In genomic region chr11:86759226-86759625, GRCm38 (mm10) we compare ENCODE assay signal across 13 mouse cellular contexts. TPM values are rescaled to one million over a fixed set of nuclear protein-coding genes. Genes with fewer than 3 reads are reported as not detected.
DNase-seq lines count a peak whose midpoint lies in the region; ATAC-seq and TF ChIP-seq lines count a peak whose summit lies in the region.
"Had no signal": no experiment of that assay in that cellular context is flagged by ENCODE, and none has a peak within 500 bp of the region (broad histone marks: within the 10 kb centered on the region; RNA-seq: fewer than 3 reads in every experiment).

No protein-coding gene starts in this region.

- 92% methylated on average over 1 of the region's 1 CpGs for WGBS in heart, embryonic 11.5 days (ENCODE audit: insufficient replicate concordance)
- WGBS in hindbrain, embryonic 15.5 days = 90% methylated on average over 1 of the region's 1 CpGs

- TF ChIP-seq POLR2A in myocyte (IDR thresholded peaks at IDR 0.05; ENCODE audit: insufficient read length, low read depth) = no peak

- no peak for DNase-seq in heart, adult 11 months
- no peak for DNase-seq in cerebellum, postnatal 10 days
- no peak for DNase-seq in right cerebral cortex, postnatal 4 days
- DNase-seq: cerebellum, postnatal 14 days; heart, postnatal 36 days; lung, adult 18-20 months had no signal

- peak overlapping the region; percentile 99 for H3K27ac ChIP-seq in heart, embryonic 11.5 days (ENCODE audit: low read depth, low read length)
- H3K27ac ChIP-seq in hindbrain, embryonic 15.5 days (replicated peaks) = peak overlapping the region; percentile 98

- no peak for ATAC-seq in heart, embryonic 11.5 days (replicated peaks; ENCODE audit: insufficient number of reproducible peaks, low FRiP score, low TSS enrichment)
- no peak for ATAC-seq in megakaryocyte, adult 5-6 weeks (ENCODE audit: poor library complexity, severe bottlenecking)
- no peak for ATAC-seq in hindbrain, embryonic 15.5 days (ENCODE audit: low FRiP score, low read depth)

- H3K4me2 ChIP-seq in heart, embryonic 11.5 days = peak overlapping the region; percentile 92
- H3K4me2 ChIP-seq in hindbrain, embryonic 15.5 days = peak overlapping the region; percentile 89; the same call in 1 of the 2 replicates
- peak overlapping the region; percentile 90 for H3K4me2 ChIP-seq in myocyte (ENCODE audit: low read depth)

- H3K36me3 ChIP-seq in heart, embryonic 11.5 days (ENCODE audit: control insufficient read depth, insufficient read depth, low read length) = no peaks in the 10 kb centered on the region
- H3K36me3 ChIP-seq in megakaryocyte, embryonic 14.5 days (replicated peaks; ENCODE audit: low read length) = peaks cover 7% of the 10 kb centered on the region
- H3K36me3 ChIP-seq in hindbrain, embryonic 15.5 days = no peaks in the 10 kb centered on the region
- H3K36me3 ChIP-seq in myocyte (ENCODE audit: control insufficient read depth, insufficient read depth) = no peaks in the 10 kb centered on the region
- H3K36me3 ChIP-seq: embryonic facial prominence, embryonic 13.5 days; kidney, embryonic 15.5 days had no signal

- H3K9me3 ChIP-seq in heart, embryonic 11.5 days (replicated peaks; ENCODE audit: control insufficient read depth, low read length) = no peaks in the 10 kb centered on the region
- H3K9me3 ChIP-seq in megakaryocyte, embryonic 14.5 days = no peaks in the 10 kb centered on the region
- no peaks in the 10 kb centered on the region for H3K9me3 ChIP-seq in hindbrain, embryonic 15.5 days
- H3K9me3 ChIP-seq: embryonic facial prominence, embryonic 13.5 days; kidney, embryonic 15.5 days had no signal

- peaks cover 7% of the 10 kb centered on the region; the same call in 1 of the 2 replicates for H3K4me1 ChIP-seq in heart, embryonic 11.5 days (ENCODE audit: control insufficient read depth, insufficient read depth, low read length)
- H3K4me1 ChIP-seq in megakaryocyte, embryonic 14.5 days = peaks cover 40% of the 10 kb centered on the region
- H3K4me1 ChIP-seq in hindbrain, embryonic 15.5 days (replicated peaks) = peaks cover 31% of the 10 kb centered on the region

- no peak overlapping the region for H3K9ac ChIP-seq in heart, embryonic 11.5 days (ENCODE audit: low read depth, low read length)
- H3K9ac ChIP-seq in hindbrain, embryonic 15.5 days = no peak overlapping the region

- no peaks in the 10 kb centered on the region for H3K27me3 ChIP-seq in heart, embryonic 11.5 days (ENCODE audit: control insufficient read depth, insufficient read depth, low read length)
- H3K27me3 ChIP-seq in megakaryocyte, embryonic 14.5 days (replicated peaks) = no peaks in the 10 kb centered on the region
- no peaks in the 10 kb centered on the region for H3K27me3 ChIP-seq in hindbrain, embryonic 15.5 days
- no peaks in the 10 kb centered on the region for H3K27me3 ChIP-seq in myocyte (ENCODE audit: control insufficient read depth, insufficient read depth, insufficient read length)
- H3K27me3 ChIP-seq: embryonic facial prominence, embryonic 13.5 days; kidney, embryonic 15.5 days had no signal

- H3K79me2 ChIP-seq in myocyte (ENCODE audit: control insufficient read depth, insufficient read depth) = peaks cover 30% of the 10 kb centered on the region

- no peak overlapping the region for H3ac ChIP-seq in myocyte (ENCODE audit: control insufficient read depth, insufficient read length)

- H3K4me3 ChIP-seq in heart, embryonic 11.5 days (ENCODE audit: low read depth, low read length) = no peak overlapping the region
- H3K4me3 ChIP-seq in megakaryocyte, embryonic 14.5 days (replicated peaks) = peak overlapping the region; percentile 99
- no peak overlapping the region for H3K4me3 ChIP-seq in hindbrain, embryonic 15.5 days
- no peak overlapping the region for H3K4me3 ChIP-seq in myocyte

TF ChIP-seq in myocyte, 11 proteins besides CTCF, POLR2A, EP300 and RAD21:
- TF ChIP-seq CEBPB (IDR thresholded peaks at IDR 0.05; ENCODE audit: insufficient read depth, poor library complexity, severe bottlenecking) = no peak
- TF ChIP-seq MYOG (IDR thresholded peaks at IDR 0.05; ENCODE audit: control insufficient read depth in 1 of 3, insufficient read depth in 1 of 3, insufficient read length in 2 of 3, low read depth in 2 of 3) = no peak
- TF ChIP-seq TCF12 (IDR thresholded peaks at IDR 0.05; ENCODE audit: insufficient read depth, poor library complexity, severe bottlenecking) = no peak
- no peak for TF ChIP-seq E2F4 (IDR thresholded peaks at IDR 0.05; ENCODE audit: insufficient read depth)
- no peak for TF ChIP-seq SRF (IDR thresholded peaks at IDR 0.05; ENCODE audit: control insufficient read depth, insufficient read length, low read depth)
- no peak for TF ChIP-seq TCF3 (IDR thresholded peaks at IDR 0.05; ENCODE audit: insufficient read length, low read depth)
- no peak for TF ChIP-seq MAX (IDR thresholded peaks at IDR 0.05; ENCODE audit: low read depth)
- no peak for TF ChIP-seq USF1 (IDR thresholded peaks at IDR 0.05; ENCODE audit: low read depth)
- TF ChIP-seq POLR2AphosphoS2 (IDR thresholded peaks at IDR 0.05; ENCODE audit: insufficient read length, low read depth) = no peak
- TF ChIP-seq MYOD1 (IDR thresholded peaks at IDR 0.05; ENCODE audit: control insufficient read depth in 1 of 3, insufficient read length in 2 of 3, low read depth in 2 of 3) = no peak
- TF ChIP-seq REST (IDR thresholded peaks at IDR 0.05; ENCODE audit: insufficient read depth, insufficient read length) = no peak

RNA-seq across cellular contexts. Expression of gene Cltc, which starts 1.9 kb away (rescaled TPM):
- 186 and 228 TPM in 2 replicates for polyA plus RNA-seq in heart, embryonic 11.5 days (2014; fragmentation: Nextera tagmentation; extraction: Ambion mirVana)
- 8.7 and 11.1 TPM in 2 replicates for polyA plus RNA-seq in megakaryocyte, embryonic 14.5 days (2012; ENCODE audit: insufficient read depth, low replicate concordance)
- total RNA-seq in megakaryocyte, adult 5-6 weeks (2015) = 272 and 311 TPM in 2 replicates
- 184 and 190 TPM in 2 replicates for total RNA-seq in megakaryocyte, adult 5-6 weeks (2017)
- polyA plus RNA-seq in hindbrain, embryonic 15.5 days (2015; fragmentation: Nextera tagmentation; extraction: Ambion mirVana) = 156 and 164 TPM in 2 replicates
- polyA plus RNA-seq in myocyte (2012; fragmentation: generic; extraction: Trizol) = 86.1 TPM

RNA-seq across cellular contexts. Expression of gene Dhx40, which starts 48.3 kb away (rescaled TPM):
- 15.0 and 16.9 TPM in 2 replicates for polyA plus RNA-seq in heart, embryonic 11.5 days (2014; fragmentation: Nextera tagmentation; extraction: Ambion mirVana)
- polyA plus RNA-seq in megakaryocyte, embryonic 14.5 days (2012; ENCODE audit: insufficient read depth, low replicate concordance) = 1.1 and 2.2 TPM in 2 replicates
- 36.4 and 38.1 TPM in 2 replicates for total RNA-seq in megakaryocyte, adult 5-6 weeks (2015)
- 42.5 and 42.8 TPM in 2 replicates for total RNA-seq in megakaryocyte, adult 5-6 weeks (2017)
- polyA plus RNA-seq in hindbrain, embryonic 15.5 days (2015; fragmentation: Nextera tagmentation; extraction: Ambion mirVana) = 17.6 and 19.8 TPM in 2 replicates
- 12.5 TPM for polyA plus RNA-seq in myocyte (2012; fragmentation: generic; extraction: Trizol)
